Mouse (Mus musculus) embryonic facial prominence, embryonic 10.5 days (tissue): ENCODE measurements around the gene Gm20896. TPM values are rescaled to one million over a fixed set of nuclear protein-coding genes. Genes with fewer than 3 reads are reported as not detected.
"Not testable (repeated sequence)": the region's sequence is repeated elsewhere in the genome, so short reads cannot be mapped to it uniquely, and the experiment has no call there.

Experiments used
- DNase-seq: peaks from one replicate; pipeline ENCODE4 v3.0.0-alpha.2; 2017; ENCODE audit warnings: low spot score
- H3K27ac ChIP-seq: fragments of 300-500 bp; sonication (generic); replicated peaks from 2 replicates; pipeline ENCODE4 v1.5.1; 2016; ENCODE audit warnings: mild to moderate bottlenecking
- H3K27me3 ChIP-seq: fragments of 300-500 bp; sonication (generic); replicated peaks from 2 replicates; pipeline ENCODE4 v1.6.1; 2016; ENCODE audit warnings: low read depth, mild to moderate bottlenecking; ENCODE audit not compliant: poor library complexity, severe bottlenecking
- H3K36me3 ChIP-seq: fragments of 300-500 bp; sonication (generic); replicated peaks from 2 replicates; pipeline ENCODE4 v1.6.1; 2016; ENCODE audit warnings: mild to moderate bottlenecking, moderate library complexity
- H3K4me1 ChIP-seq: fragments of 300-500 bp; sonication (generic); 2 replicates; pipeline ENCODE4 v1.6.1; 2016
- H3K4me3 ChIP-seq: fragments of 300-500 bp; sonication (generic); 2 replicates; pipeline ENCODE4 v1.5.1; 2016; ENCODE audit warnings: mild to moderate bottlenecking, moderate library complexity
- H3K9me3 ChIP-seq: fragments of 300-500 bp; sonication (generic); 2 replicates; pipeline ENCODE4 v1.6.1; 2016; ENCODE audit warnings: mild to moderate bottlenecking
- WGBS: fragments of 180-500 bp; shearing (Covaris S2); methylation state at CpG from one replicate; pipeline ENCODE4 v1.1.7; 2016; 5-methylcytosine and 5-hydroxymethylcytosine counted together
- polyA plus RNA-seq: library from polyadenylated mRNA; unstranded; fragments of >200 nt; fragmentation: Nextera tagmentation; extraction: Ambion mirVana; gene quantifications from 2 replicates; pipeline ENCODE4 v1.2.1, GENCODE M21; 2016

Gene Gm20896
- not detected in 2 replicates for polyA plus RNA-seq

DNA sequence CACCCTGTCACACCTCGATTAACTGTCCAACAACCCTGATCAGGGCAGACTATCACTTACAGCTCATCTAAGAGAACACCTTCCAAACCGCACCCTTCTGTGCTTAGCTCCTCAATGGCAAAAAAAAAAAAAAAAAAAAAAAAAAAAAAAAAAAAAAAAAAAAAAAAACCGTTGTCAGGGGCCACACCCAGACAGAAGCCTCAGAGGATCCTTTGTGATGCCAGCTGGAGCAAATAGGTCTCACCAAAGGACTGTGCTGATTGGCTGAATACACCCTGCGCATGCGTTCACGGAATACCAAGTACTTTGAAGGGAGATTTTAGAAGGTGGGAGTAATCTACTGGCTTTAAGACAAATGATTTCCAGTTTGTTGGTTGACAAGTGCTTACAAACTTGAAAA is at the start of gene Gm20896:
Gene Gm20896, minus strand, starts transcription at position 101 of the 400 bp plus-strand sequence.
- not testable (repeated sequence) for H3K27me3 ChIP-seq, DNase-seq, H3K36me3 ChIP-seq, H3K9me3 ChIP-seq, H3K4me1 ChIP-seq, H3K27ac ChIP-seq, H3K4me3 ChIP-seq
- no CpG with 5 or more reads among the region's 6 CpGs for WGBS
